Comparison of ENCODE assay signal across 8 mouse cellular contexts in the genomic region with DNA sequence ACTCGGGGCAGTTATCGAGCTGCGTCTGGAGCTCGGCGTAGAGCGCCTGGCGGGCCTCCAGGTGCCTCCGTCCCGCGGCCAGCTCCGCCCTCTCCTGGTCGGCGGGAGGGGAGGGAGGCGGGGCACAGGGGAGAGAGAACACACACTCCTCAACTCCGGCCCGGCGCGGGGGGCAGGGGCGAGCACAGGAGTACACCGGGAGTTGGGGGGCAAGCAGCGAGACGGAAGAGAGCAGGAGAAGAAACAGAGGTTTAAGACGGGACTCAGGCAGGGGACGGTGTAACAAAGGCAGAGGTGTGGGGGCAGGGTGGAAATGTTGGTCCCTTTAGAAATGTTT. TPM values are rescaled to one million over a fixed set of nuclear protein-coding genes. Genes with fewer than 3 reads are reported as not detected.
DNase-seq lines count a peak whose midpoint lies in the region; ATAC-seq lines count a peak whose summit lies in the region.

No protein-coding gene starts in this region.

- H3K27me3 ChIP-seq in forebrain, embryonic 13.5 days = no peaks in the 10 kb centered on the region
- no peaks in the 10 kb centered on the region for H3K27me3 ChIP-seq in stomach, embryonic 14.5 days (ENCODE audit: control insufficient read depth, insufficient read depth, low read length)

- ATAC-seq in forebrain, embryonic 13.5 days = peak; percentile 76
- peak; percentile 73 for ATAC-seq in megakaryocyte-erythroid progenitor cell, adult 5-6 weeks (replicated peaks; ENCODE audit: low FRiP score, low TSS enrichment, poor library complexity, severe bottlenecking)
- peak; percentile 79 for ATAC-seq in stomach, embryonic 14.5 days (ENCODE audit: insufficient number of reproducible peaks, insufficient read depth, low FRiP score, low read depth)

- peak; percentile 77 for DNase-seq in left cerebral cortex, postnatal 4 days
- no peak for DNase-seq in left cerebral cortex, postnatal 14 days (ENCODE audit: low spot score in 2 of 2)
- DNase-seq in heart, postnatal 25 days (ENCODE audit: low spot score) = peak; percentile 61
- peak; percentile 88 to 92 for DNase-seq in kidney, postnatal 4 days
- DNase-seq in right cerebral cortex, adult 18-20 months = no peak

- no peaks in the 10 kb centered on the region for H3K9me3 ChIP-seq in forebrain, embryonic 13.5 days (replicated peaks)
- H3K9me3 ChIP-seq in stomach, embryonic 14.5 days (ENCODE audit: control insufficient read depth, low read depth, low read length) = no peaks in the 10 kb centered on the region

- H3K4me3 ChIP-seq in forebrain, embryonic 13.5 days = peak overlapping the region; percentile 38
- peak overlapping the region; percentile 27 for H3K4me3 ChIP-seq in stomach, embryonic 14.5 days (ENCODE audit: low read depth, low read length)

- WGBS in forebrain, embryonic 13.5 days = 2% methylated on average over 24 of the region's 24 CpGs
- 2% methylated on average over 23 of the region's 24 CpGs for WGBS in stomach, embryonic 14.5 days

- peaks cover 84% of the 10 kb centered on the region for H3K36me3 ChIP-seq in forebrain, embryonic 13.5 days (ENCODE audit: poor library complexity, severe bottlenecking)
- H3K36me3 ChIP-seq in stomach, embryonic 14.5 days (ENCODE audit: control insufficient read depth, insufficient read depth, low read length) = peaks cover 30% of the 10 kb centered on the region

- H3K9ac ChIP-seq in forebrain, embryonic 13.5 days = peak overlapping the region; percentile 62
- H3K9ac ChIP-seq in stomach, embryonic 14.5 days (replicated peaks; ENCODE audit: low read depth, low read length) = peak overlapping the region; percentile 33

- peaks cover 26% of the 10 kb centered on the region for H3K4me1 ChIP-seq in forebrain, embryonic 13.5 days
- peaks cover 7% of the 10 kb centered on the region; the same call in 1 of the 2 replicates for H3K4me1 ChIP-seq in stomach, embryonic 14.5 days (ENCODE audit: control insufficient read depth, insufficient read depth, low read length)

- peak overlapping the region; percentile 74 for H3K4me2 ChIP-seq in forebrain, embryonic 13.5 days
- peak overlapping the region; percentile 58 for H3K4me2 ChIP-seq in stomach, embryonic 14.5 days (replicated peaks; ENCODE audit: low read depth, low read length)

- H3K27ac ChIP-seq in forebrain, embryonic 13.5 days = no peak overlapping the region; the same call in 1 of the 2 replicates
- peak overlapping the region; percentile 61; the same call in 1 of the 2 replicates for H3K27ac ChIP-seq in stomach, embryonic 14.5 days (ENCODE audit: low read length)

- intact Hi-C loops in left cerebral cortex, postnatal 4 days (cut with DNase I) = no loop called here
- intact Hi-C loops in left cerebral cortex, postnatal 14 days (cut with DNase I) = no loop called here
- intact Hi-C loops in heart, postnatal 25 days (cut with DNase I) = loop anchor here (5.0 kb wide), 1 partner anchor 39 kb away; no protein-coding TSS in a partner anchor

RNA-seq across cellular contexts. Expression of a gene that starts 26.6 kb away (rescaled TPM):
- 100 to 1,000 TPM; 132 to 141 TPM for total RNA-seq in left cerebral cortex, postnatal 4 days (2021)
- 10 to 100 TPM; 62.4 to 65.7 TPM for total RNA-seq in left cerebral cortex, postnatal 14 days (2021)
- 36.4 and 40.9 TPM in 2 replicates for polyA plus RNA-seq in forebrain, embryonic 13.5 days (2015; fragmentation: Nextera tagmentation; extraction: Ambion mirVana)
- total RNA-seq in heart, postnatal 25 days (2021) = 100 to 1,000 TPM; 115 to 121 TPM
- total RNA-seq in megakaryocyte-erythroid progenitor cell, adult 5-6 weeks (2014; fragmentation: Nextera tagmentation) = 3.7 and 5.3 TPM in 2 replicates
- 1.6 and 14.1 TPM in 2 replicates for total RNA-seq in megakaryocyte-erythroid progenitor cell, adult 5-6 weeks (2017)
- polyA plus RNA-seq in stomach, embryonic 14.5 days (2014; fragmentation: Nextera tagmentation; extraction: Ambion mirVana) = 26.7 and 26.8 TPM in 2 replicates

RNA-seq across cellular contexts. Expression of a gene that starts 35.4 kb away (rescaled TPM):
- total RNA-seq in left cerebral cortex, postnatal 4 days (2021) = not detected
- total RNA-seq in left cerebral cortex, postnatal 14 days (2021) = not detected
- not detected in 2 replicates for polyA plus RNA-seq in forebrain, embryonic 13.5 days (2015; fragmentation: Nextera tagmentation; extraction: Ambion mirVana)
- total RNA-seq in heart, postnatal 25 days (2021) = not detected
- total RNA-seq in megakaryocyte-erythroid progenitor cell, adult 5-6 weeks (2014; fragmentation: Nextera tagmentation) = not detected in 2 replicates
- total RNA-seq in megakaryocyte-erythroid progenitor cell, adult 5-6 weeks (2017) = not detected in 2 replicates
- polyA plus RNA-seq in stomach, embryonic 14.5 days (2014; fragmentation: Nextera tagmentation; extraction: Ambion mirVana) = not detected in 2 replicates

RNA-seq across cellular contexts. Expression of a gene that starts 59.2 kb away (rescaled TPM):
- total RNA-seq in left cerebral cortex, postnatal 4 days (2021) = 100 to 1,000 TPM; 116 to 122 TPM
- 10 to 100 TPM; 91.2 to 97.7 TPM for total RNA-seq in left cerebral cortex, postnatal 14 days (2021)
- polyA plus RNA-seq in forebrain, embryonic 13.5 days (2015; fragmentation: Nextera tagmentation; extraction: Ambion mirVana) = 132 and 137 TPM in 2 replicates
- total RNA-seq in heart, postnatal 25 days (2021) = 10 to 100 TPM; 85.4 to 85.5 TPM
- 111 and 119 TPM in 2 replicates for total RNA-seq in megakaryocyte-erythroid progenitor cell, adult 5-6 weeks (2014; fragmentation: Nextera tagmentation)
- total RNA-seq in megakaryocyte-erythroid progenitor cell, adult 5-6 weeks (2017) = 177 and 182 TPM in 2 replicates
- polyA plus RNA-seq in stomach, embryonic 14.5 days (2014; fragmentation: Nextera tagmentation; extraction: Ambion mirVana) = 202 and 209 TPM in 2 replicates

RNA-seq across cellular contexts. Expression of a gene that starts 59.3 kb away (rescaled TPM):
- total RNA-seq in left cerebral cortex, postnatal 4 days (2021) = 100 to 1,000 TPM; 111 to 114 TPM
- total RNA-seq in left cerebral cortex, postnatal 14 days (2021) = 10 to 100 TPM; 68.2 to 85.5 TPM
- polyA plus RNA-seq in forebrain, embryonic 13.5 days (2015; fragmentation: Nextera tagmentation; extraction: Ambion mirVana) = 154 and 164 TPM in 2 replicates
- total RNA-seq in heart, postnatal 25 days (2021) = 10 to 100 TPM; 32.0 to 39.5 TPM
- 27.7 and 31.3 TPM in 2 replicates for total RNA-seq in megakaryocyte-erythroid progenitor cell, adult 5-6 weeks (2014; fragmentation: Nextera tagmentation)
- total RNA-seq in megakaryocyte-erythroid progenitor cell, adult 5-6 weeks (2017) = 24.1 and 28.7 TPM in 2 replicates
- polyA plus RNA-seq in stomach, embryonic 14.5 days (2014; fragmentation: Nextera tagmentation; extraction: Ambion mirVana) = 105 and 119 TPM in 2 replicates

Comparison
In these comparisons a context has a peak if more than half of its experiments do, and no peak if none do; other contexts are left out.
1. DNase-seq: peak in left cerebral cortex, postnatal 4 days (single experiment), heart, postnatal 25 days (single experiment) and kidney, postnatal 4 days (2 of 2); none in left cerebral cortex, postnatal 14 days (0 of 2) and right cerebral cortex, adult 18-20 months (single experiment).
2. RNA of a gene that starts 26.6 kb away (total RNA-seq): 132 to 141 TPM in left cerebral cortex, postnatal 4 days, 115 to 121 TPM in heart, postnatal 25 days and 62.4 to 65.7 TPM in left cerebral cortex, postnatal 14 days; 1.6 to 14.1 TPM in megakaryocyte-erythroid progenitor cell, adult 5-6 weeks; every median in the first group is over 4 times any median in the second.
3. Peak in every context shown above with its lines, with median percentiles within 50 percentile points of each other: ATAC-seq.